Mouse (Mus musculus) liver, embryonic 15.5 days (tissue): ENCODE results near the gene Cerkl. TPM values are rescaled to one million over a fixed set of nuclear protein-coding genes. Genes with fewer than 3 reads are reported as not detected.

Source experiments
- ATAC-seq: fragments of 200-750 bp; cut with Nextera tagmentation; 2 replicates; pipeline ENCODE4 v1.8.0; 2017; ENCODE audit warnings: moderate number of reproducible peaks, mild to moderate bottlenecking, moderate library complexity; ENCODE audit not compliant: insufficient read depth
- H3K27ac ChIP-seq: fragments of 300-500 bp; sonication (generic); replicated peaks from 2 replicates; pipeline ENCODE4 v1.5.1; 2015; ENCODE audit warnings: mild to moderate bottlenecking, inconsistent platforms
- H3K27me3 ChIP-seq: fragments of 300-500 bp; sonication (generic); 2 replicates; pipeline ENCODE4 v1.6.1; 2015; ENCODE audit warnings: mild to moderate bottlenecking, inconsistent platforms
- H3K36me3 ChIP-seq: fragments of 300-500 bp; sonication (generic); replicated peaks from 2 replicates; pipeline ENCODE4 v1.6.1; 2015; ENCODE audit warnings: moderate library complexity, mild to moderate bottlenecking, inconsistent platforms
- H3K4me1 ChIP-seq: fragments of 300-500 bp; sonication (generic); replicated peaks from 2 replicates; pipeline ENCODE4 v1.6.1; 2015; ENCODE audit warnings: inconsistent platforms
- H3K4me2 ChIP-seq: fragments of 300-500 bp; sonication (generic); 2 replicates; pipeline ENCODE4 v1.6.1; 2015; ENCODE audit warnings: moderate library complexity, mild to moderate bottlenecking, inconsistent platforms
- H3K4me3 ChIP-seq: fragments of 300-500 bp; sonication (generic); replicated peaks from 2 replicates; pipeline ENCODE4 v1.5.1; 2015; ENCODE audit warnings: mild to moderate bottlenecking, inconsistent platforms
- H3K9ac ChIP-seq: fragments of 300-500 bp; sonication (generic); 2 replicates; pipeline ENCODE4 v1.6.1; 2015; ENCODE audit warnings: moderate library complexity, mild to moderate bottlenecking, inconsistent platforms
- H3K9me3 ChIP-seq: fragments of 300-500 bp; sonication (generic); replicated peaks from 2 replicates; pipeline ENCODE4 v1.6.1; 2016; ENCODE audit warnings: inconsistent platforms
- WGBS: fragments of 180-500 bp; shearing (Covaris S2); methylation state at CpG from one replicate; pipeline ENCODE4 v1.1.7; 2015; ENCODE audit warnings: mixed read lengths; ENCODE audit not compliant: insufficient replicate concordance; 5-methylcytosine and 5-hydroxymethylcytosine counted together
- polyA plus RNA-seq: library from polyadenylated mRNA; unstranded; fragments of >200 nt; fragmentation: Nextera tagmentation; extraction: Ambion mirVana; gene quantifications from 2 replicates; pipeline ENCODE4 v1.2.1, GENCODE M21; 2015

Gene Cerkl
- polyA plus RNA-seq, 1 experiment from 2014 or later = 4.3 TPM

DNA sequence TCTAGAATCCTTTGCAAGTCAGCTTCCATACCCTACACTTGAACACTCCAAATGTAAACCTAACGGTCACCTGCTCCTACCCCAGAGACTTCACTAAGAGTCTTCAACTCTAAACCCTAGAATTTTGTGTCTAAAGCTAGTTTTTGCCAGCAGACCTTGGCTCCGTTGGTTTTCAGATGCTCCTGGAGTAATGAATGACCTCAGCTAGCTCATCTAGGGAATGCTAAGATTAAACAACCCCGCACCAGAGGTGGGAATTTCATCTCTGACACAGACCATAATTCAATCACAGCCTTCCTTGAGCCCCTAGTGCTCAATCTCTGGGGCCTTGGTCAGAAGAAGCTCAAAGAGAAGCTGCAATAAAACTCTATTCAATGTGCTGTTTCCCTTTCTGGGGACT is 849 bp upstream of the Cerkl start:
- Histone ChIP-seq H3K36me3 (no peaks in the 10 kb centered on the region), H3K4me1 (no peaks in the 10 kb centered on the region), H3K27me3 (peaks cover 73% of the 10 kb centered on the region), H3K4me3 (no peak overlapping the region), H3K27ac (no peak overlapping the region), H3K4me2 (no peak overlapping the region), H3K9ac (no peak overlapping the region), H3K9me3 (no peaks in the 10 kb centered on the region)
- 35% methylated on average over 3 of the region's 3 CpGs for WGBS
- no peak for ATAC-seq

- H3K4me2 ChIP-seq = no peak overlapping the region
- 4% methylated on average over 10 of the region's 10 CpGs for WGBS
- ATAC-seq = no peak
- peaks cover 71% of the 10 kb centered on the region for H3K27me3 ChIP-seq
- H3K9ac ChIP-seq = no peak overlapping the region
- no peaks in the 10 kb centered on the region for H3K9me3 ChIP-seq
- H3K36me3 ChIP-seq = no peaks in the 10 kb centered on the region
- H3K4me3 ChIP-seq = no peak overlapping the region
- H3K4me1 ChIP-seq = no peaks in the 10 kb centered on the region
- no peak overlapping the region for H3K27ac ChIP-seq
These were observed 939 bp downstream of the Cerkl start for GRCm38 (mm10) chr2:79455646-79456045.

- Histone ChIP-seq H3K4me2 (no peak overlapping the region), H3K36me3 (no peaks in the 10 kb centered on the region), H3K9ac (no peak overlapping the region), H3K4me3 (no peak overlapping the region), H3K27me3 (peaks cover 64% of the 10 kb centered on the region), H3K4me1 (no peaks in the 10 kb centered on the region), H3K27ac (no peak overlapping the region), H3K9me3 (no peaks in the 10 kb centered on the region)
- 14% methylated on average over 15 of the region's 15 CpGs for WGBS
- no peak for ATAC-seq
These were observed 1.7 kb downstream of the Cerkl start for GRCm38 (mm10) chr2:79454786-79455446.

GRCm38 (mm10) chr2:79453901-79454781 is 2.4 kb downstream of the Cerkl start:
- ATAC-seq = no peak; the same call in 1 of the 2 replicates
- Histone ChIP-seq H3K4me2 (peak overlapping the region; percentile 62), H3K36me3 (no peaks in the 10 kb centered on the region), H3K27ac (no peak overlapping the region), H3K4me3 (peak overlapping the region; percentile 40), H3K9me3 (no peaks in the 10 kb centered on the region), H3K27me3 (peaks cover 56% of the 10 kb centered on the region), H3K9ac (no peak overlapping the region), H3K4me1 (no peaks in the 10 kb centered on the region)
- 3% methylated on average over 55 of the region's 55 CpGs for WGBS

DNA sequence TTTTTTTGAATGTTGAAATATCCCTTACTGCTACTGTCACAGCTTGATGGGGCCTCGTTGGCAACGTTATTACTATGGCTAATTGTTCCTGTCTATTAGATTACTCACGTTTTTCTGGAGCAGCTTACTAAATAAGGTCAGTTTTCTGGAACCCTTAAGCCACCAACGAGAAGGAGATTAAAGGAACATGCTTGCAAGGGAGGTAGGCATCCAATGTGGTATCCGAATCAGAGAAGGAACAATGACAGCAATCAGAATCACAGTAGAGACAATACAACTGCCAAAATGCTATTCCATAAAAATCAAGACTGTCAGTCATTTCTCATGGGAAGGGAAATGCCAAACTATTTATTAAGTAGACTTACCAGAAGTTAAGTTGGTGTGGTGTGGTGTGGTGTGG is 5.1 kb downstream of the Cerkl start:
- 36% methylated on average over 5 of the region's 5 CpGs for WGBS

DNA sequence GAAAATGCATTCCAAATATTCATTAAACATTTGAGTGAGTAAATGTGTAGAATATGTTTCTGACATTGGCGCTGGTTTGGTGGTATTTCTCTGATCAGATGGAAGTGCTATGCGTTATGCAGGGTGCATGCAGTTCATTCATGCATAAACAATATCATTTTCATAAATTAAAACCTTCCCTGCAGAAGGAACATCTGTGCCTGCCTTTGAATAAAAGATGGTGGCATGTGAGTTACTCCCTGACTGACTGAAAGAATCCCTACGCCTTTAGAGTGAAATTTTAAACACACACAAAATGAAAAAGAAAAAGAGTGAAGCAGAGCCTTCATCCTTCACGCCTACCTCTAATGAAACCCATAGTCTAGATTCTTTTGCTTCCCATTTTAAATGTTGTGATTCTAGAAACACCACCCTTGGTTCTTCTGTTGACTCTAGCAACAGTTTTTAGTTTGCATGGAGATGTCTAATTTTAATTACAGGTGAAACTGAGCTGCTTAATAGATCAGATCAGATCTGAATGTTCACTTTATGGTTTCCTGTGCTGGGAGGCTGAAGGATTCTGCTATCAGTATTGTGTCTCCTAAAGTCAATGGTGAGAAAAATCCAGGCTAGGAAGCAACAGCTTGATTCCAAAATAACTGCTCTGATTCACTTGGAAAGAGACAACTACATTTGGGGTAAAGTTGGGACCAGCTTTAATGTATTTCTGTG is 5.7 kb downstream of the Cerkl start:
- no peak overlapping the region for H3K4me2 ChIP-seq
- no peaks in the 10 kb centered on the region for H3K9me3 ChIP-seq
- 48% methylated on average over 4 of the region's 4 CpGs for WGBS
- ATAC-seq = no peak
- peaks cover 23% of the 10 kb centered on the region for H3K27me3 ChIP-seq
- H3K9ac ChIP-seq = no peak overlapping the region
- no peaks in the 10 kb centered on the region for H3K4me1 ChIP-seq
- H3K27ac ChIP-seq = no peak overlapping the region
- no peak overlapping the region for H3K4me3 ChIP-seq
- H3K36me3 ChIP-seq = no peaks in the 10 kb centered on the region

More for the DNA sequence above, 5.1 kb downstream of the Cerkl start:
- Histone ChIP-seq H3K36me3 (no peaks in the 10 kb centered on the region), H3K9ac (no peak overlapping the region), H3K27ac (no peak overlapping the region), H3K27me3 (peaks cover 29% of the 10 kb centered on the region), H3K4me1 (no peaks in the 10 kb centered on the region), H3K4me2 (no peak overlapping the region), H3K9me3 (no peaks in the 10 kb centered on the region), H3K4me3 (no peak overlapping the region)
- no peak for ATAC-seq

DNA sequence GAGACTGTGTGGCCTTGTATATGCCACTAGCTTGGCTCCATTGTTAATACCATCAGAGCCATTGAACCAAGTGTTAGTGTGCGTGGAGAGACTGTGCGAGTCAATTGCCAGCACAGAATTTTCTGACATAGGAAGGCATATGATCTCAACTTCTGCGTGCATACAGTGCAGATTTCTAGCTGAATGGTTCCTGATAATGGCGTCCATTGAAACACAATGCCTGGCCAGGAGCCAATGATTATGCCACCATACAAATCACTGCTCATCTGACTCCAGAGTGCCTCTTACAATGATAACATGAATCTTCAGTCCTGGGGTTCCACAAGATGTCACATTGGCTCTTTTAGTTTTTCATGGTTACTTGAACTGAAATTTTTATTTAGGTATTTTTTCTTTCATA is 7.2 kb downstream of the Cerkl start:
- Histone ChIP-seq H3K27ac (no peak overlapping the region), H3K4me1 (no peaks in the 10 kb centered on the region), H3K4me3 (no peak overlapping the region), H3K9ac (no peak overlapping the region), H3K27me3 (peaks cover 8% of the 10 kb centered on the region), H3K36me3 (no peaks in the 10 kb centered on the region), H3K4me2 (no peak overlapping the region), H3K9me3 (no peaks in the 10 kb centered on the region)
- 51% methylated on average over 4 of the region's 4 CpGs for WGBS
- ATAC-seq = no peak

DNA sequence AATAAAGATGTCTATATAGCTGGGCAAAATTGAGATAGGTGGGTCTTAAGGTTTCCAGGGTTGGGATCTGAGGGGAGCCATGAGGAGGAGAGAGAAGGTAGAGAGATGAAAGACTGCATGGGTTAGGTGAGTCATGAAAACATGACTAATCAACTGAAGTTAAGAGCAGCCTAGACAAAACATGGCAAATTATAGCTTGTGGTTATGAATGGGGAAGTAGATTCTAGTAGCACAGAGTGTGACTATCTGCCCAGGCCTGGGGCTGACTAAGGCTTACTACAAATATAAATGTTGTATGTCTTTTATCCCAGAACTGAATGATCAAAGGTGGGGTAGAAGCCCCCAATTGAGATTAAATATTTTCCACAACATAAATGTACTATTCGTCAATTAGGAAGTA is 9.4 kb downstream of the Cerkl start:
- Histone ChIP-seq H3K9me3 (no peaks in the 10 kb centered on the region), H3K27me3 (no peaks in the 10 kb centered on the region; the same call in 1 of the 2 replicates), H3K4me3 (no peak overlapping the region), H3K4me1 (no peaks in the 10 kb centered on the region), H3K9ac (no peak overlapping the region), H3K36me3 (no peaks in the 10 kb centered on the region), H3K27ac (no peak overlapping the region), H3K4me2 (no peak overlapping the region)
- 35% methylated on average over 1 of the region's 1 CpGs for WGBS
- no peak for ATAC-seq

GRCm38 (mm10) chr2:79443861-79444620 is 12.5 kb downstream of the Cerkl start:
- WGBS = 55% methylated on average over 3 of the region's 3 CpGs
- no peak overlapping the region for H3K4me2 ChIP-seq
- no peak overlapping the region for H3K4me3 ChIP-seq
- H3K9ac ChIP-seq = no peak overlapping the region
- ATAC-seq = no peak
- H3K9me3 ChIP-seq = no peaks in the 10 kb centered on the region
- no peaks in the 10 kb centered on the region for H3K27me3 ChIP-seq
- H3K4me1 ChIP-seq = no peaks in the 10 kb centered on the region
- no peak overlapping the region for H3K27ac ChIP-seq
- no peaks in the 10 kb centered on the region for H3K36me3 ChIP-seq

DNA sequence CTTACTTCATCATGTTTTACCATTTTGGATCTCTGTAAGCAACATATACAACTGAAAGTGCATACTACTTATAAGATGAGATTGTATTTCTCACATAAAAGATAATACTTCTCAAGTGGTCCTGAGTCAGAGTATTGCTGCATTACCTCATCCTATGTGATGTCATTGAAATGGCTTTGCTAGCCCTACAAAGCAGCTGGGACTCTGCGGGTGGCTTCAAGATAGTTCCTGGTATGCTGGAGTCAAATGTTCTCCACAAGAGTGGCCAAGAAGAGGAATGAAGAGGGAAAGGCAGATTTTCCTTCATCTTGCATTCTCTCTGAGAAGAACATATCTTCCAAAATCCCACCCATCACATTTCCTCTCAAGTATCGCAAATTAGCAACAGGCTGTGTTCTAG is 13.2 kb downstream of the Cerkl start:
- Histone ChIP-seq H3K27ac (no peak overlapping the region), H3K4me2 (no peak overlapping the region), H3K27me3 (no peaks in the 10 kb centered on the region), H3K9me3 (no peaks in the 10 kb centered on the region), H3K36me3 (no peaks in the 10 kb centered on the region), H3K4me1 (no peaks in the 10 kb centered on the region), H3K4me3 (no peak overlapping the region), H3K9ac (no peak overlapping the region)
- WGBS = 68% methylated on average over 2 of the region's 2 CpGs
- ATAC-seq = no peak
